Mouse (Mus musculus) cortical plate, adult 2 months (tissue): ENCODE data around the gene Usp7. TPM values are rescaled to one million over a fixed set of nuclear protein-coding genes. Genes with fewer than 3 reads are reported as not detected.
A peak's percentile ranks its signal among the peaks of the same experiment; 100 is the strongest.

Experiments used
- H3K27ac ChIP-seq: fragments of 200-500 bp; 2 replicates; pipeline ENCODE4 v1.5.1; 2012; ENCODE audit warnings: low read length, control low read depth, inconsistent platforms; ENCODE audit not compliant: insufficient read depth
- H3K4me1 ChIP-seq: fragments of 200-500 bp; 2 replicates; pipeline ENCODE4 v1.6.1; 2011; ENCODE audit warnings: low read length; ENCODE audit not compliant: control insufficient read depth, insufficient read depth
- H3K4me3 ChIP-seq: fragments of 200-500 bp; 2 replicates; pipeline ENCODE4 v1.5.1; 2011; ENCODE audit warnings: mild to moderate bottlenecking, low read length, control low read depth; ENCODE audit not compliant: insufficient read depth
- CTCF ChIP-seq: fragments of 200-500 bp; IDR thresholded peaks from 2 replicates; pipeline ENCODE4 v1.5.1; 2011; ENCODE audit warnings: mild to moderate bottlenecking, control low read depth, low read length; ENCODE audit not compliant: insufficient read depth; ENCODE audit errors: extremely low read depth
- POLR2A ChIP-seq: fragments of 200-500 bp; IDR thresholded peaks from 2 replicates; pipeline ENCODE4 v1.6.1; 2011; ENCODE audit warnings: mild to moderate bottlenecking, low read length, control low read depth; ENCODE audit not compliant: insufficient read depth; ENCODE audit errors: extremely low read depth
- polyA plus RNA-seq: library from polyadenylated mRNA; depleted of rRNA; stranded (reverse); fragments of >200 nt; gene quantifications from 2 replicates; pipeline ENCODE4 v1.2.3, GENCODE M21; 2012

Usp7 gene
- polyA plus RNA-seq, 1 experiment, result 96.0 TPM

DNA sequence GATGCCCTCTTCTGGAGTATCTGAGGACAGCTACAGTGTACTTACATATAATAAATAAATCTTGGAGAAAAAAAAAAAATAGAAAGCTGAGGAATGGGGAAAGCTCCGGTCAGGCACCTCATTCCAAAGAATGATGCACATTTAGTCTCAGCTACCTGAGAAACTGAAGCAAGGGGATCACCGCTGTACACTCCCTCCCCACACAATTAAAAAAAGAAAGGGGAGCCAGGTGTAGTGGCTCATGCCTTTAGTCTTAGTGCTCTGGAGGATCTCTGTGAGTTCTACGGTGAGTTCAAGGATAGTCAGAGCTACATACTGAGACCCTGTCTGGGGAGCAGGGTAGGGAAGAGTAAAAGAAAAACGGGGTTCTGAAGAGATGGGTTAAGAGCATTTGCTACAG is 22.6 kb downstream of the Usp7 start:
- H3K4me1 ChIP-seq, result peaks cover 6% of the 10 kb centered on the region
- H3K27ac ChIP-seq, result no peak overlapping the region
- TF ChIP-seq CTCF (no peak), POLR2A (no peak)
- no peak overlapping the region for H3K4me3 ChIP-seq

DNA sequence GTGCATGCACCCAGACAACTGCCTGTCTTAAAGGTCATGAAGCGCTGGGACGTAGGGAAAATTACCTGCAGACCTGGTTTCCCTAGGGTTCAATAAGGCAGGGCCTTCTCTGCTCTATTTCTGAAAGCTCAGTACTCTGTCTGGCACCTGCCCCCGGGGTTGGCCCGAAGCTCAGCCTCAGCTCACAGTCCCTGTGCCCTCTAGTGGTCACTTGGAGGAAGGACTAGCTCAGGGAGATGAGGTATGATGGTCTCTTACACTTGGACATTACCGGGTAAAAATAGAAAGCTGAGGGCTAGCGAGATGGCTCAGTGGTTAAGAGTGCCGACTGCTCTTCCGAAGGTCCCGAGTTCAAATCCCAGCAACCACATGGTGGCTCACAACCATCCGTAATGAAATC is 23.0 kb downstream of the Usp7 start:
- no peak for TF ChIP-seq POLR2A
- peak; percentile 68 for TF ChIP-seq CTCF
- no peak overlapping the region for H3K27ac ChIP-seq
- no peak overlapping the region for H3K4me3 ChIP-seq
- H3K4me1 ChIP-seq, result peaks cover 6% of the 10 kb centered on the region

DNA sequence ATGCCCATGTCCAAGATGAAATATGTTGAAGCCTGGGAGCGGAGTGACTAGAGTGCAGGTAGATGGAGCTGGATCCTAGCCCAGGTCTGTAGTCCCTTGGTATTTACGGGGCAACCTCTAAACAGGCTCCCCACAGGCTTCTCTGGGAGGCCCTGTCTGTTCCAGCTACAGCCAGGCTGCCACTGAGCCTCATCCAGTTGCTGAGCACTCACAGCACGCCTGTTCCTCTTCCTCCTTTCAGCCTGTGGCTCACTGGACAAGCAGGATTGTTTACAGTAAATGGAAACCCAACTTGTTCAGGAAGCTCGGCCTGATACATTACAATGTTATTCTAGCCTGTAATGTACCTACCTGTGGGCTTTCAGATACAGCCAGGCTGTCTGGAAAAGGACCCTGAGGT is 23.5 kb downstream of the Usp7 start:
- H3K4me3 ChIP-seq, result no peak overlapping the region
- TF ChIP-seq CTCF, result no peak
- TF ChIP-seq POLR2A, result no peak
- no peak overlapping the region for H3K27ac ChIP-seq
- H3K4me1 ChIP-seq, result peaks cover 6% of the 10 kb centered on the region

DNA sequence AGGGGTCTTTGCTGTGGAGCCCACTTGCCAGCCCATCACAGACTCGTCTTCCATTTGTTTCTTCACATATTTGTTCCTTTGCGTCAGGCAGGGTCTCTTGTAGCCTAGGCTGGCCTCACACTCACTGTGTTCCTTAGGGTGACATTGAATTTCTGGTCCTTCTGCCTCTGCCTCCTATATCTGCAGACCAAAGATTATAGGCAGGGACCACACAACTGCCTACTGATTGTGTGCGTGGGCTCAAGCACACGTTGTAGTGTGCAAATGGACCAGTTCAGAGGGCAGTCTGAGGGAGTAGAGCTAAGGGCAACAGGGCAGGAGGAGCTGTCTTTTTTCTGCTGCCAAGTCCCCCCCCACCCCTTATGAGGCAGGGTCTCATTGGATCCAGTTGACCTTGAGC is 24.0 kb downstream of the Usp7 start:
- H3K4me1 ChIP-seq, result peaks cover 6% of the 10 kb centered on the region
- peak overlapping the region; percentile 9; the same call in 1 of the 2 replicates for H3K27ac ChIP-seq
- H3K4me3 ChIP-seq, result no peak overlapping the region
- TF ChIP-seq CTCF (no peak), POLR2A (no peak)

DNA sequence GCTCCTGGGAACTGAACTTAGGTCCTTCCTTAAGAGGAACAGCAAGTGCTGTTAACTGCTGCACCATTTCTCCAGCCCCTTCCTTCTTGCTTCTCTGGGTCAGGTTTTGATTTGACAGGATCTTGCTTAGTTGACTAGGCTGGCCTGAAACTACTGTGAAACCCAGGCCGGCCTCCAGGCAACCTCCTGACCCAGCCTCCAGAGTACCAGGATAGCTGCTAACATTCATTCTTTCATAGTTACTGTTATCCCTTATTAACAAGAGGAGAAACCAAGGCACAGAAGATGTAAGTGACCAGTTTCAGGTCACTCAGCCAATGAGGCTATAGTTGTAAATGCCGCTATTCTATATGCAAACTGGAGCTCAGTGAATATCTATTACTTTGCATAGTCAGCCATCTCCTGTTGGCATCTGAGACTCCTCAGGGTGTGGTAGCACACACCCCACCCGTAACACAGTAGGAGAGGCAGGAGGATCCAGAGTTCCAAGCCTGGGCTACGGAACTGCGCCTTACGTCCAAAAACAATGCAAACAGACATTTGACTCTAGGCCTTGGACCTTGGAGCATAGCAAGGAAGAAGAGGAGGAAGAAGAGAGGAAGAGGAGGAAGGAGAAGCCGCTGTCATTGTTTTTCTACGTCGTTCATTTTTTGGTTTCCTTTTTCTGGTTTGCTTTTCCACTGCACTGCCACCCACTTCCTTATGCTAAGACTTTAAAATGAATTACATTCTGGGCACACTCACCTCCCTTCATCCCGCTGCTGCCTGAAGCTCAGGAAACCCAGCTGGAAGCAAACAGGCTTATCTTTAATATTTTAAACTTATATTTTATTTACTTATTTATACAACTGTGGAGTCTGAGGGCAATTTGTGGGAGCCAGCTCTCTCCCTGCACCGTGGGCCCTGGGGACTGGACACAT is 24.7 kb downstream of the Usp7 start:
- peak overlapping the region; percentile 36; the same call in 1 of the 2 replicates for H3K27ac ChIP-seq

DNA sequence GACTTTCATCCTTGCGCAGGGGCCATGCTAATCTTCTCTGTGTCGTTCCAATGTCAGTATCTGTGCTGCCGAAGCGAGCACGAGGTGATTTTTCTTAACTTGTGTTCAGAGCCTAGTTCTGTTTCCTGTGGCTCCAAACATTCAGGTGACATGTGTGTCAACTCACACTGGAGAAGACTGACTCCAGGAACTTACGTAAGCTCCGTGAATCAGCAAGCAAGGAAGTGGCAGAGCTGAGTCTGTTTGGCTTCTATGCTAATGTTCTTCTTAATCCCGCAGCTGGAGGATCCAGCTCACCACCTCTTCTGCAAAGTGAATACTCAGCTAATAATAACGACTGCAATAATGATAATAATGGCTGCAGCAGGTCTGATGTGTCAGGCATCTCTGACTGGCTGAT is 25.9 kb downstream of the Usp7 start:
- H3K4me1 ChIP-seq, result peaks cover 9% of the 10 kb centered on the region
- TF ChIP-seq CTCF (no peak), POLR2A (no peak)
- H3K27ac ChIP-seq, result no peak overlapping the region
- H3K4me3 ChIP-seq, result no peak overlapping the region

More for the DNA sequence above, 24.7 kb downstream of the Usp7 start:
- TF ChIP-seq CTCF (no peak), POLR2A (no peak)
- no peak overlapping the region for H3K4me3 ChIP-seq
- H3K4me1 ChIP-seq, result peaks cover 9% of the 10 kb centered on the region

DNA sequence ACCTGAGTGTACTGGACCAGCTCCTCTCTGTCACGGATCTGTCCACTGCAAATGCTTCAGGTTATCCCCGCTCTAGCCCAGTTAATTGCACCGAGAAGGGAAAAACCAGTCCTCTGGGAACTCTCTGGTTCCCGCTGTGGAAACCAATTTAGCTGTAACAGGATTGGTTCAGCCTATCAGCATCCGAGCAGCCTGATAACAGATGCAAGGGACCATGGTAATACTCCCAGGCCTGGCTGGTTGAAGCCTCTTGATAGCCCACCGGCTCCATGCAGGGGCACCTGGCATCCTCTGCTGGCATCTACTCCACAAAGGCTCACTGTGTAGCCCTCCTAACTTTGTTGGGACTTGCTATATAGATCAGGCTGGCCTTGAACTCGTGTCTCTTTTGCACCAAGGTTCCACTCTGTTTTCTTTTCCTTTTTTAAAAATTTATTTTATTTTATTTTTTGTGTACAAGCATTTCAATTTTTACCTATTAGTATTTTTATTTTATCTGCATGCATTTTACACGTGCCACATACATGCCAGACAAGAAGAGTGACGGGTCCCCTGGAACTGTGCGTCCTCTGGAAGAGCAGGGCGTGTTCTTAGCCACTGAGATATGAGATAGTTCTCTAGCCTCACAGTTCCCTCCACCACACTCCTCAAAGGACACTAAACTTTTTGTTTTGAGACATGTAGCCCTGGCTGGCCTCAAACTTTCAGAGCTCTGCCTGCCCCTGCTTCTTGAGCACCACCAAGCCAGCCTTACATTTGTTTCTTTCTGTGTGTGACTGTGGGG is 27.8 kb downstream of the Usp7 start:
- TF ChIP-seq POLR2A (no peak), CTCF (no peak)
- Histone ChIP-seq H3K4me3 (no peak overlapping the region), H3K27ac (no peak overlapping the region), H3K4me1 (peaks cover 9% of the 10 kb centered on the region)

DNA sequence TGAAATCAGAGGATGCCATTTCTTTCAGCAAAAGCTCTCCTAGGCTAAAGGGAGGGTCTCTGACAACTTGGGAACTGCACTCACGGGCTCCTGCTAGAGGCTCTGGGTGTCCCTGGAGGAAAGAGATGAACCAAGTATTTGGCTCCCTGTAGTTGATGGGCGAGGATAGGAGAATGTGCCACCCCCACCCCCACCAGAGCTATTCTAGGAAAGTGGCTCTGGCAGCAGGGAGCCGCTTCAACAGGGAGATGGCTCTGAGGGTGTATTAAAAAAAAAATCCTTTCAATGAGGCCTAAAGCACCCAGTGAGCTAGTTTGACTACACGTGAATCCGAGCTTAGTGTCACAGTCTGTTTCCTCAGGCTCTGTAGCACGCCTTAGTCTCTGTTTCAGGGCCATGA is 29.1 kb downstream of the Usp7 start:
- TF ChIP-seq CTCF, result no peak
- TF ChIP-seq POLR2A, result 0 out of 2 replicates have a peak, but pooled peaks have one; percentile 19
- Histone ChIP-seq H3K4me1 (peaks cover 7% of the 10 kb centered on the region), H3K27ac (0 out of 2 replicates have a peak overlapping the region, but pooled peaks have one; percentile 43), H3K4me3 (no peak overlapping the region)

DNA sequence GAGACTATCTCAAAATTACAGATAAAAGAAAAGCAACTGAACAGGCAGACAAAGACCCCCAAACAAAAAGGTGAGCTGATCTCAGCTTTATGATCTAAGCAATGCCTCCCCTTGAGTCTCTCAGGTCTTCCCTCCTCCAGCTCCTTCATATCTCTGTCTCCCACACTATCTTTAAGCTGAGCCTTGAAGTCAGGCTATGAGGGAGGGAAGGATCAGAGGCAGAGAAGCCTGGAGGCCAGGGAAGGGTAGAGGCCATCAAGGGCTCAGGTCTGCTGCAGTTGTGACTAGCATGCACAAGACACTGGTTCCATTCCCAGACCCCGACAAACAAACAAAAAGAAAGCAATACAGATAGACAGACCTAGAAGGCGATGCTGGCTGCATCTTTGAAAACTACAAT is 30.2 kb downstream of the Usp7 start:
- no peak overlapping the region for H3K27ac ChIP-seq
- H3K4me1 ChIP-seq, result peaks cover 5% of the 10 kb centered on the region
- TF ChIP-seq CTCF (no peak), POLR2A (no peak)
- no peak overlapping the region for H3K4me3 ChIP-seq

DNA sequence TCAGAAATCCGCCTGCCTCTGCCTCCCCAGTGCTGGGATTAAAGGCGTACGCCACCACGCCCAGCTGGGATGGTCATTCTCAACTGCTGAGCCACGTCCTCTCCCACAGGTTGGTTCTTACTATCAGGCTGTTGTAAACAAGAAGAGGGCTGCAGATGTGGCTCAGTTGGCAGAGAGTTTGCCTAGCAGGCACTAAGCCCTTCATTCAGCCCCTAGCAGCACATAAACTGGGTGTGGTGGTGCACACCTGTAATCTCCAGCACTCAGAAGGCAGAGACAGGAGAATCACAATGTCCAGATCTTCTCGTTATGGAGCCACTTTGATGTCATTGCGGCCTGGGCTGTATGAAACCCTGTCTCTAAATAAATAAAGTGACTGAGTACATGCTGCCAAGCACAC is 31.1 kb downstream of the Usp7 start:
- TF ChIP-seq POLR2A (no peak), CTCF (no peak)
- Histone ChIP-seq H3K27ac (no peak overlapping the region), H3K4me3 (no peak overlapping the region), H3K4me1 (peaks cover 3% of the 10 kb centered on the region)
